In genomic region chr6:114238892-114239644, GRCm38 (mm10) we compare ENCODE assay signal across 14 mouse cellular contexts. TPM values are rescaled to one million over a fixed set of nuclear protein-coding genes. Genes with fewer than 3 reads are reported as not detected.
DNase-seq lines count a peak whose midpoint lies in the region; ATAC-seq lines count a peak whose summit lies in the region.
"Had no signal": no experiment of that assay in that cellular context is flagged by ENCODE, and none has a peak within 500 bp of the region (broad histone marks: within the 10 kb centered on the region; RNA-seq: fewer than 3 reads in every experiment).

No protein-coding gene starts in this region.

- WGBS in hindbrain, embryonic 11.5 days = 23% methylated on average over 6 of the region's 6 CpGs
- 18% methylated on average over 6 of the region's 6 CpGs for WGBS in midbrain, embryonic 14.5 days

- no peaks in the 10 kb centered on the region; the same call in 1 of the 2 replicates for H3K27me3 ChIP-seq in hindbrain, embryonic 11.5 days (ENCODE audit: control insufficient read depth, insufficient read depth, low read length)
- no peaks in the 10 kb centered on the region for H3K27me3 ChIP-seq in midbrain, embryonic 14.5 days (ENCODE audit: control insufficient read depth, insufficient read depth, low read length)

- H3K27ac ChIP-seq in hindbrain, embryonic 11.5 days (ENCODE audit: low read depth, low read length) = 0 out of 2 replicates have a peak overlapping the region, but pooled peaks have one; percentile 24
- peak overlapping the region; percentile 55 for H3K27ac ChIP-seq in midbrain, embryonic 14.5 days (replicated peaks; ENCODE audit: low read depth, low read length)
- H3K27ac ChIP-seq: liver, embryonic 14.5 days had no signal

- H3K9ac ChIP-seq in hindbrain, embryonic 11.5 days (ENCODE audit: low read depth, low read length) = no peak overlapping the region
- no peak overlapping the region for H3K9ac ChIP-seq in midbrain, embryonic 14.5 days (replicated peaks; ENCODE audit: low read length)
- H3K9ac ChIP-seq: liver, embryonic 14.5 days had no signal

- H3K4me3 ChIP-seq in hindbrain, embryonic 11.5 days (ENCODE audit: low read depth, low read length) = no peak overlapping the region
- no peak overlapping the region for H3K4me3 ChIP-seq in midbrain, embryonic 14.5 days (replicated peaks; ENCODE audit: low read depth, low read length)

- no peak overlapping the region for H3K4me2 ChIP-seq in hindbrain, embryonic 11.5 days (replicated peaks; ENCODE audit: low read depth, low read length)
- H3K4me2 ChIP-seq in midbrain, embryonic 14.5 days (ENCODE audit: low read length) = no peak overlapping the region

- DNase-seq in right cerebral cortex, postnatal 10 days (ENCODE audit: low spot score in 2 of 2) = peak; percentile 52 to 68
- no peak for DNase-seq in right cerebral cortex, postnatal 36 days (ENCODE audit: low spot score in 2 of 2)
- peak; percentile 41 for DNase-seq in hindbrain, embryonic 11.5 days (ENCODE audit: low spot score)
- peak; percentile 70 for DNase-seq in midbrain, embryonic 14.5 days
- no peak for DNase-seq in frontal cortex, postnatal 25 days (ENCODE audit: low spot score in 2 of 2)
- no peak for DNase-seq in liver
- no peak for DNase-seq in thymus, postnatal 10 days (ENCODE audit: low spot score in 2 of 2)
- no peak for DNase-seq in adrenal gland, adult (ENCODE audit: inconsistent age in 2 of 2, low spot score in 1 of 2)
- DNase-seq: cerebellum, adult 9-11 months; kidney, postnatal 4 days; lung, postnatal 4 days; right cerebral cortex, postnatal 4 days had no signal

- peaks cover 6% of the 10 kb centered on the region; the same call in 1 of the 2 replicates for H3K4me1 ChIP-seq in hindbrain, embryonic 11.5 days (replicated peaks; ENCODE audit: control insufficient read depth, insufficient read depth, low read length)
- peaks cover 24% of the 10 kb centered on the region for H3K4me1 ChIP-seq in midbrain, embryonic 14.5 days (ENCODE audit: control insufficient read depth, insufficient read depth, low read length)

- H3K36me3 ChIP-seq in hindbrain, embryonic 11.5 days (ENCODE audit: control insufficient read depth, insufficient read depth, low read length) = no peaks in the 10 kb centered on the region
- no peaks in the 10 kb centered on the region for H3K36me3 ChIP-seq in midbrain, embryonic 14.5 days (ENCODE audit: control insufficient read depth, insufficient read depth, low read length)

- no peaks in the 10 kb centered on the region for H3K9me3 ChIP-seq in hindbrain, embryonic 11.5 days (ENCODE audit: control insufficient read depth, low read length)
- no peaks in the 10 kb centered on the region for H3K9me3 ChIP-seq in midbrain, embryonic 14.5 days (ENCODE audit: control insufficient read depth, low read length)

- ATAC-seq in hindbrain, embryonic 11.5 days (ENCODE audit: low FRiP score) = peak; percentile 83
- ATAC-seq in midbrain, embryonic 14.5 days (ENCODE audit: low FRiP score, low TSS enrichment) = peak; percentile 55; the same call in 1 of the 2 replicates
- ATAC-seq: intestine, embryonic 16.5 days had no signal

RNA-seq across cellular contexts. Expression of gene Slc6a1, which starts 43.4 kb away (rescaled TPM):
- polyA plus RNA-seq in hindbrain, embryonic 11.5 days (2014; fragmentation: Nextera tagmentation; extraction: Ambion mirVana) = 17.3 and 23.1 TPM in 2 replicates
- 116 and 125 TPM in 2 replicates for polyA plus RNA-seq in midbrain, embryonic 14.5 days (2014; fragmentation: Nextera tagmentation; extraction: Ambion mirVana)
- polyA plus RNA-seq: intestine, embryonic 16.5 days had no signal

Comparison
In these comparisons a context has a peak if more than half of its experiments do, and no peak if none do; other contexts are left out.
1. DNase-seq: peak in right cerebral cortex, postnatal 10 days (2 of 2), hindbrain, embryonic 11.5 days (single experiment) and midbrain, embryonic 14.5 days (single experiment); none in right cerebral cortex, postnatal 36 days (0 of 2), frontal cortex, postnatal 25 days (0 of 2), liver (single experiment), thymus, postnatal 10 days (0 of 2) and adrenal gland, adult (0 of 2).